Mouse (Mus musculus) lung, postnatal 0 days (tissue): ENCODE results near the gene Crlf3. TPM values are rescaled to one million over a fixed set of nuclear protein-coding genes. Genes with fewer than 3 reads are reported as not detected.
"Not testable (repeated sequence)": the region's sequence is repeated elsewhere in the genome, so short reads cannot be mapped to it uniquely, and the experiment has no call there.

Experiments
- ATAC-seq: fragments of 200-750 bp; cut with Nextera tagmentation; 2 replicates; pipeline ENCODE4 v1.8.0; 2017; ENCODE audit warnings: moderate library complexity
- DNase-seq: peaks from one replicate; pipeline ENCODE4 v3.0.0-alpha.2; 2016; ENCODE audit warnings: low spot score
- H3K27ac ChIP-seq: fragments of 300-500 bp; sonication (generic); 2 replicates; pipeline ENCODE4 v1.5.1; 2014; ENCODE audit warnings: antibody characterized with exemption, mild to moderate bottlenecking, low read length, mixed read lengths
- H3K27me3 ChIP-seq: fragments of 300-500 bp; sonication (generic); replicated peaks from 2 replicates; pipeline ENCODE4 v1.6.1; 2014; ENCODE audit warnings: low read length, mixed read lengths; ENCODE audit not compliant: insufficient read depth
- H3K36me3 ChIP-seq: fragments of 300-500 bp; sonication (generic); 2 replicates; pipeline ENCODE4 v1.6.1; 2014; ENCODE audit warnings: low read length, mixed read lengths; ENCODE audit not compliant: insufficient read depth
- H3K4me1 ChIP-seq: fragments of 300-500 bp; sonication (generic); 2 replicates; pipeline ENCODE4 v1.6.1; 2014; ENCODE audit warnings: antibody characterized with exemption, low read depth, low read length, mixed read lengths; ENCODE audit not compliant: insufficient read depth
- H3K4me2 ChIP-seq: fragments of 300-500 bp; sonication (generic); replicated peaks from 2 replicates; pipeline ENCODE4 v1.6.1; 2014; ENCODE audit warnings: low read depth, mild to moderate bottlenecking, low read length, moderate library complexity, mixed read lengths
- H3K4me3 ChIP-seq: fragments of 300-500 bp; sonication (generic); 2 replicates; pipeline ENCODE4 v1.5.1; 2014; ENCODE audit warnings: low read depth, low read length
- H3K9ac ChIP-seq: fragments of 300-500 bp; sonication (generic); replicated peaks from 2 replicates; pipeline ENCODE4 v1.6.1; 2014; ENCODE audit warnings: low read depth, mild to moderate bottlenecking
- H3K9me3 ChIP-seq: fragments of 300-500 bp; sonication (generic); 2 replicates; pipeline ENCODE4 v1.6.1; 2016; ENCODE audit warnings: low read length, mixed read lengths
- CTCF ChIP-seq: IDR thresholded peaks from 2 replicates; pipeline ENCODE4 v1.5.1; 2016; ENCODE audit warnings: antibody characterized with exemption, mild to moderate bottlenecking
- EP300 ChIP-seq: IDR thresholded peaks from 2 replicates; pipeline ENCODE4 v1.6.1; 2016; ENCODE audit warnings: antibody characterized with exemption, mild to moderate bottlenecking, control low read depth
- WGBS: fragments of 180-500 bp; shearing (Covaris S2); extraction: QIAGEN DNeasy Blood & Tissue Kit; methylation state at CpG from one replicate; pipeline ENCODE4 v1.1.7; 2014; 5-methylcytosine and 5-hydroxymethylcytosine counted together
- polyA plus RNA-seq: library from polyadenylated mRNA; unstranded; fragments of >200 nt; fragmentation: Nextera tagmentation; extraction: Ambion mirVana; gene quantifications from 2 replicates; pipeline ENCODE4 v1.2.1, GENCODE M21; 2015

Crlf3 gene
- polyA plus RNA-seq, 1 experiment from 2014 or later, result 42.4 TPM

GRCm38 (mm10) chr11:80021306-80021705 is 59.5 kb downstream of the Crlf3 start:
- peaks cover 8% of the 10 kb centered on the region for H3K36me3 ChIP-seq
- 92% methylated on average over 4 of the region's 4 CpGs for WGBS
- no peak for TF ChIP-seq EP300
- TF ChIP-seq CTCF, result no peak; the same call in 1 of the 2 replicates
- H3K9ac ChIP-seq, result no peak overlapping the region
- H3K4me1 ChIP-seq, result no peaks in the 10 kb centered on the region
- H3K4me2 ChIP-seq, result no peak overlapping the region
- DNase-seq (no peak), ATAC-seq (no peak)
- H3K27ac ChIP-seq, result no peak overlapping the region
- H3K27me3 ChIP-seq, result no peaks in the 10 kb centered on the region
- H3K9me3 ChIP-seq, result no peaks in the 10 kb centered on the region
- no peak overlapping the region for H3K4me3 ChIP-seq

GRCm38 (mm10) chr11:80019792-80020191 is 61.0 kb downstream of the Crlf3 start:
- Histone ChIP-seq H3K4me2 (no peak overlapping the region), H3K36me3 (peaks cover 3% of the 10 kb centered on the region; the same call in 1 of the 2 replicates), H3K27me3 (no peaks in the 10 kb centered on the region), H3K9ac (no peak overlapping the region), H3K4me1 (no peaks in the 10 kb centered on the region), H3K4me3 (no peak overlapping the region), H3K27ac (no peak overlapping the region), H3K9me3 (no peaks in the 10 kb centered on the region)
- WGBS, result 96% methylated on average over 1 of the region's 1 CpGs
- DNase-seq (peak; percentile 7), ATAC-seq (no peak)
- TF ChIP-seq CTCF (peak; percentile 38), EP300 (no peak)

- not testable (repeated sequence) for H3K9ac ChIP-seq, H3K27me3 ChIP-seq, H3K4me1 ChIP-seq, H3K9me3 ChIP-seq, DNase-seq, H3K36me3 ChIP-seq, ATAC-seq, H3K4me2 ChIP-seq, H3K4me3 ChIP-seq, H3K27ac ChIP-seq
- WGBS, result 100% methylated on average over 3 of the region's 5 CpGs
Measured at GRCm38 (mm10) chr11:80016533-80016932, 64.3 kb downstream of the Crlf3 start.

Other genes starting within 250 kb of the Crlf3 start
- gene Utp6, start 118.6 kb downstream of the Crlf3 start, polyA plus RNA-seq, result 14.9 and 21.5 TPM in 2 replicates
- gene Suz12, start 87.9 kb downstream of the Crlf3 start, polyA plus RNA-seq, result 9.7 and 12.4 TPM in 2 replicates
- gene Atad5, start 8.4 kb upstream of the Crlf3 start, polyA plus RNA-seq, result 1.7 and 2.0 TPM in 2 replicates
- gene Tefm, start 61.2 kb upstream of the Crlf3 start, polyA plus RNA-seq, result 17.8 and 19.5 TPM in 2 replicates
- gene Adap2, start 73.1 kb upstream of the Crlf3 start, polyA plus RNA-seq, result 8.4 and 12.4 TPM in 2 replicates
- gene Rnf135, start 102.9 kb upstream of the Crlf3 start, polyA plus RNA-seq, result 13.7 and 16.1 TPM in 2 replicates
- gene Rhot1, start 128.0 kb upstream of the Crlf3 start, polyA plus RNA-seq, result 38.2 and 44.9 TPM in 2 replicates
- 0.86 and 1.3 TPM in 2 replicates for gene Rhbdl3, start 219.9 kb upstream of the Crlf3 start, polyA plus RNA-seq